Comparison of ENCODE assay signal across 8 mouse cellular contexts in the genomic region with DNA sequence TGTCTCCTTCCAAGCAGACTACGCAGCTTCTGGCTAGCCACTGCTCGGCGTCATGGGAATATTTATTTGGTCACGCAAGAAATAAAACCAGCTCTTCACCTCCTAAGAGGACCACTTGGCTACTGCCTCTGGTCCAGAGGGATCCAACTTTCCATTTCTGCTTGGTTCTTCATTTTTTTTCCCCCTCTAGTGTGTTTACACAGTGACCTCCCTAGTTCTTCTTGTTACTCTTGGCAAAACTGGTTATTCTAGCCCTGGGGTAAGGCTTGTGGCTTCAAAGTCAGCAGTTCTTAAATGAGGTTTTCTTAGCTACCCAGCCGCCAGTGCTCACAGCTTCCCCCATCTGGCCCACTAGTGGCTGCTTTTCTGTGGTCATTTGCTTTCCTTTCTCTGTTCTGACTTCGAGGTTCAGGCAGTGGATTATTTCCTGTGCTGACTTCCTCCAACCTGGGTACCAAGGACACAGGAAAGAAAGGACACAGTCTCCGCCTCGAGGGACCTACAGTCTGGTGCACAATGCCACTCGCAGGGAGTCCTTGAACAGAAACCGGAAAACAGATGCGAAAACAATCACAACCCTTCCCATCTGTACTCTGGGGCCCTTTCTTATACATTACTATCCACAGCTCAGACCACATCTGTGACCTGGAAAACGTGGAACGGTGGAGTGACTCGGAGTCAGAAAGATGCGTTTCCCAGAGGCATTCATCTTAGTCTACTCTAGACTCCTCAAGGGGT. TPM values are rescaled to one million over a fixed set of nuclear protein-coding genes. Genes with fewer than 3 reads are reported as not detected.
A peak's percentile ranks its signal among the peaks of the same experiment; 100 is the strongest.
DNase-seq lines count a peak whose midpoint lies in the region; ATAC-seq lines count a peak whose summit lies in the region.

No protein-coding gene starts in this region.

- peak; percentile 51 for DNase-seq in gastrocnemius, postnatal 25 days
- DNase-seq in gastrocnemius, adult 8-10 months (ENCODE audit: low spot score in 2 of 2), result no peak
- DNase-seq in T-cell, adult 2 months (ENCODE audit: low spot score), result peak; percentile 53
- no peak for DNase-seq in urinary bladder, postnatal 10 days (ENCODE audit: low spot score)
- no peak for DNase-seq in testis, postnatal 14 days (ENCODE audit: low spot score)

- H3K9ac ChIP-seq in heart, embryonic 13.5 days, result 0 out of 2 replicates have a peak overlapping the region, but pooled peaks have one; percentile 17
- no peak overlapping the region for H3K9ac ChIP-seq in kidney, embryonic 16.5 days (replicated peaks; ENCODE audit: low read length)

- 43% methylated on average over 15 of the region's 15 CpGs for WGBS in heart, embryonic 13.5 days
- WGBS in kidney, embryonic 16.5 days, result 35% methylated on average over 15 of the region's 15 CpGs

- H3K36me3 ChIP-seq in heart, embryonic 13.5 days, result no peaks in the 10 kb centered on the region
- no peaks in the 10 kb centered on the region for H3K36me3 ChIP-seq in kidney, embryonic 16.5 days (ENCODE audit: insufficient read depth, low read length)

- H3K27me3 ChIP-seq in heart, embryonic 13.5 days (replicated peaks), result peaks cover 22% of the 10 kb centered on the region
- H3K27me3 ChIP-seq in kidney, embryonic 16.5 days (ENCODE audit: insufficient read depth, low read length), result peaks cover 9% of the 10 kb centered on the region; the same call in 1 of the 2 replicates

- peak overlapping the region; percentile 61 for H3K4me2 ChIP-seq in heart, embryonic 13.5 days
- H3K4me2 ChIP-seq in kidney, embryonic 16.5 days (replicated peaks; ENCODE audit: low read depth, low read length), result no peak overlapping the region

- H3K4me3 ChIP-seq in heart, embryonic 13.5 days, result no peak overlapping the region
- no peak overlapping the region for H3K4me3 ChIP-seq in kidney, embryonic 16.5 days (ENCODE audit: low read length)

- ATAC-seq in heart, embryonic 13.5 days (ENCODE audit: extremely low read depth, insufficient number of reproducible peaks, low FRiP score, low TSS enrichment), result no peak
- 0 out of 2 replicates have a peak, but pooled peaks have one; percentile 7 for ATAC-seq in kidney, embryonic 16.5 days (ENCODE audit: low FRiP score, low TSS enrichment)
- peak; percentile 25 for ATAC-seq in megakaryocyte, adult 5-6 weeks (ENCODE audit: poor library complexity, severe bottlenecking)

- peak overlapping the region; percentile 93 for H3K27ac ChIP-seq in heart, embryonic 13.5 days (replicated peaks)
- peak overlapping the region; percentile 41; the same call in 1 of the 2 replicates for H3K27ac ChIP-seq in kidney, embryonic 16.5 days (ENCODE audit: low read length)

- H3K4me1 ChIP-seq in heart, embryonic 13.5 days, result peaks cover 44% of the 10 kb centered on the region
- peaks cover 22% of the 10 kb centered on the region for H3K4me1 ChIP-seq in kidney, embryonic 16.5 days (ENCODE audit: insufficient read depth, low read length)

- 0 out of 2 replicates have a peak, but pooled peaks cover 2% of the 10 kb centered on the region for H3K9me3 ChIP-seq in heart, embryonic 13.5 days
- H3K9me3 ChIP-seq in kidney, embryonic 16.5 days (ENCODE audit: low read length), result no peaks in the 10 kb centered on the region

RNA-seq across cellular contexts. Expression of a gene that starts 4.6 kb away (rescaled TPM):
- total RNA-seq in gastrocnemius, postnatal 25 days (2021), result not detected
- total RNA-seq in gastrocnemius, adult 8-10 months (2022), result not detected
- polyA plus RNA-seq in heart, embryonic 13.5 days (2015; fragmentation: Nextera tagmentation; extraction: Ambion mirVana), result 1.9 and 2.4 TPM in 2 replicates
- polyA plus RNA-seq in kidney, embryonic 16.5 days (2015; fragmentation: Nextera tagmentation; extraction: Ambion mirVana), result 1.9 and 2.5 TPM in 2 replicates
- not detected in 2 replicates for total RNA-seq in megakaryocyte, adult 5-6 weeks (2015)
- 0.11 TPM in 1 of 2 replicates, not detected in the other for total RNA-seq in megakaryocyte, adult 5-6 weeks (2017)

RNA-seq across cellular contexts. Expression of a gene that starts 25.3 kb away (rescaled TPM):
- 10 to 100 TPM; 24.8 to 33.7 TPM for total RNA-seq in gastrocnemius, postnatal 25 days (2021)
- total RNA-seq in gastrocnemius, adult 8-10 months (2022), result 10 to 100 TPM in 3 of 4 experiments, 1 to 10 TPM in 1; 9.0 to 14.8 (median 10.9) TPM
- 312 and 327 TPM in 2 replicates for polyA plus RNA-seq in heart, embryonic 13.5 days (2015; fragmentation: Nextera tagmentation; extraction: Ambion mirVana)
- 280 and 282 TPM in 2 replicates for polyA plus RNA-seq in kidney, embryonic 16.5 days (2015; fragmentation: Nextera tagmentation; extraction: Ambion mirVana)
- 667 and 741 TPM in 2 replicates for total RNA-seq in megakaryocyte, adult 5-6 weeks (2015)
- 334 and 340 TPM in 2 replicates for total RNA-seq in megakaryocyte, adult 5-6 weeks (2017)

RNA-seq across cellular contexts. Expression of a gene that starts 30.5 kb away (rescaled TPM):
- not detected for total RNA-seq in gastrocnemius, postnatal 25 days (2021)
- not detected for total RNA-seq in gastrocnemius, adult 8-10 months (2022)
- polyA plus RNA-seq in heart, embryonic 13.5 days (2015; fragmentation: Nextera tagmentation; extraction: Ambion mirVana), result 0.15 and 0.25 TPM in 2 replicates
- 0.34 and 0.68 TPM in 2 replicates for polyA plus RNA-seq in kidney, embryonic 16.5 days (2015; fragmentation: Nextera tagmentation; extraction: Ambion mirVana)
- not detected in 2 replicates for total RNA-seq in megakaryocyte, adult 5-6 weeks (2015)
- total RNA-seq in megakaryocyte, adult 5-6 weeks (2017), result not detected in 2 replicates

RNA-seq across cellular contexts. Expression of a gene that starts 43.6 kb away (rescaled TPM):
- total RNA-seq in gastrocnemius, postnatal 25 days (2021), result under 1 TPM in 1 of 2 experiments, not detected in 1; 0.19 TPM
- under 1 TPM in 1 of 4 experiments, not detected in 3; 0.20 TPM for total RNA-seq in gastrocnemius, adult 8-10 months (2022)
- polyA plus RNA-seq in heart, embryonic 13.5 days (2015; fragmentation: Nextera tagmentation; extraction: Ambion mirVana), result 9.2 and 9.6 TPM in 2 replicates
- polyA plus RNA-seq in kidney, embryonic 16.5 days (2015; fragmentation: Nextera tagmentation; extraction: Ambion mirVana), result 45.7 and 58.1 TPM in 2 replicates
- total RNA-seq in megakaryocyte, adult 5-6 weeks (2015), result 0.20 and 1.9 TPM in 2 replicates
- total RNA-seq in megakaryocyte, adult 5-6 weeks (2017), result 0.16 TPM in 1 of 2 replicates, not detected in the other

RNA-seq across cellular contexts. Expression of a gene that starts 50.0 kb away (rescaled TPM):
- under 1 TPM; 0.20 to 0.35 TPM for total RNA-seq in gastrocnemius, postnatal 25 days (2021)
- not detected for total RNA-seq in gastrocnemius, adult 8-10 months (2022)
- polyA plus RNA-seq in heart, embryonic 13.5 days (2015; fragmentation: Nextera tagmentation; extraction: Ambion mirVana), result 1.2 and 1.3 TPM in 2 replicates
- 1.0 and 1.7 TPM in 2 replicates for polyA plus RNA-seq in kidney, embryonic 16.5 days (2015; fragmentation: Nextera tagmentation; extraction: Ambion mirVana)
- total RNA-seq in megakaryocyte, adult 5-6 weeks (2015), result 2.3 and 3.1 TPM in 2 replicates
- 0.11 and 1.5 TPM in 2 replicates for total RNA-seq in megakaryocyte, adult 5-6 weeks (2017)

Comparison
In these comparisons a context has a peak if more than half of its experiments do, and no peak if none do; other contexts are left out.
1. DNase-seq: peak in gastrocnemius, postnatal 25 days (single experiment) and T-cell, adult 2 months (single experiment); none in gastrocnemius, adult 8-10 months (0 of 2), urinary bladder, postnatal 10 days (single experiment) and testis, postnatal 14 days (single experiment).
2. RNA of a gene that starts 25.3 kb away (total RNA-seq): 334 to 741 TPM in megakaryocyte, adult 5-6 weeks; 24.8 to 33.7 TPM in gastrocnemius, postnatal 25 days and 9.0 to 14.8 TPM in gastrocnemius, adult 8-10 months; every median in the first group is over 4 times any median in the second.